Mouse (Mus musculus): ENCODE results near the gene Gsg1l2. TPM values are rescaled to one million over a fixed set of nuclear protein-coding genes. Genes with fewer than 3 reads are reported as not detected.

Gene Gsg1l2
- total and polyA plus RNA-seq, 2 experiments from 2014 or later = not detected

- H3K4me1 ChIP-seq (ENCODE audit: control insufficient read depth, insufficient read depth) = peaks cover 29% of the 10 kb centered on the region
- no peaks in the 10 kb centered on the region for H3K36me3 ChIP-seq (replicated peaks; ENCODE audit: control insufficient read depth, insufficient read depth, low read length)
- DNase-seq (ENCODE audit: low spot score) (no peak), ATAC-seq (ENCODE audit: insufficient read depth, low read depth) (no peak)
- no peak overlapping the region for H3K4me3 ChIP-seq (ENCODE audit: low read depth, low read length)
- no peaks in the 10 kb centered on the region for H3K27me3 ChIP-seq (ENCODE audit: control insufficient read depth, insufficient read depth, low read length)
- TF ChIP-seq EP300 (IDR thresholded peaks at IDR 0.05; ENCODE audit: low read depth) (no peak), CTCF (IDR thresholded peaks at IDR 0.05; ENCODE audit: low read depth) (no peak)
- H3K27ac ChIP-seq (ENCODE audit: low read depth) = no peak overlapping the region
- WGBS = 54% methylated on average over 8 of the region's 8 CpGs
- no peaks in the 10 kb centered on the region for H3K9me3 ChIP-seq (replicated peaks; ENCODE audit: control insufficient read depth, low read length)
- no peak overlapping the region for H3K9ac ChIP-seq (replicated peaks; ENCODE audit: low read depth, low read length)
- peak overlapping the region; percentile 68 for H3K4me2 ChIP-seq (ENCODE audit: low read depth, low read length)
Measured at GRCm38 (mm10) chr11:67801169-67801568, 26.8 kb downstream of the Gsg1l2 start.

- H3K27me3 ChIP-seq (ENCODE audit: control insufficient read depth, insufficient read depth, low read length) = no peaks in the 10 kb centered on the region
- TF ChIP-seq CTCF (IDR thresholded peaks at IDR 0.05; ENCODE audit: low read depth) (peak; percentile 31), EP300 (IDR thresholded peaks at IDR 0.05; ENCODE audit: low read depth) (no peak)
- H3K9ac ChIP-seq (replicated peaks; ENCODE audit: low read depth, low read length) = no peak overlapping the region
- ATAC-seq (ENCODE audit: insufficient read depth, low read depth) (no peak), DNase-seq (ENCODE audit: low spot score) (no peak)
- no peak overlapping the region for H3K27ac ChIP-seq (ENCODE audit: low read depth)
- H3K9me3 ChIP-seq (replicated peaks; ENCODE audit: control insufficient read depth, low read length) = no peaks in the 10 kb centered on the region
- no peak overlapping the region for H3K4me3 ChIP-seq (ENCODE audit: low read depth, low read length)
- H3K4me1 ChIP-seq (ENCODE audit: control insufficient read depth, insufficient read depth) = peaks cover 14% of the 10 kb centered on the region
- H3K36me3 ChIP-seq (replicated peaks; ENCODE audit: control insufficient read depth, insufficient read depth, low read length) = 0 out of 2 replicates have a peak, but pooled peaks cover 2% of the 10 kb centered on the region
- H3K4me2 ChIP-seq (ENCODE audit: low read depth, low read length) = no peak overlapping the region
- 97% methylated on average over 1 of the region's 1 CpGs for WGBS
Measured at GRCm38 (mm10) chr11:67805538-67805937, 31.1 kb downstream of the Gsg1l2 start.

GRCm38 (mm10) chr11:67806832-67807597 is 32.6 kb downstream of the Gsg1l2 start:
- no peaks in the 10 kb centered on the region for H3K27me3 ChIP-seq (ENCODE audit: control insufficient read depth, insufficient read depth, low read length)
- peaks cover 16% of the 10 kb centered on the region for H3K36me3 ChIP-seq (replicated peaks; ENCODE audit: control insufficient read depth, insufficient read depth, low read length)
- TF ChIP-seq CTCF (IDR thresholded peaks at IDR 0.05; ENCODE audit: low read depth) (no peak), EP300 (IDR thresholded peaks at IDR 0.05; ENCODE audit: low read depth) (no peak)
- no peak overlapping the region for H3K27ac ChIP-seq (ENCODE audit: low read depth)
- H3K4me2 ChIP-seq (ENCODE audit: low read depth, low read length) = no peak overlapping the region
- no peak overlapping the region for H3K9ac ChIP-seq (replicated peaks; ENCODE audit: low read depth, low read length)
- WGBS = 74% methylated on average over 11 of the region's 11 CpGs
- DNase-seq (ENCODE audit: low spot score) = no peak
- H3K9me3 ChIP-seq (replicated peaks; ENCODE audit: control insufficient read depth, low read length) = no peaks in the 10 kb centered on the region
- H3K4me3 ChIP-seq (ENCODE audit: low read depth, low read length) = no peak overlapping the region
- no peak for ATAC-seq (ENCODE audit: insufficient read depth, low read depth)
- peaks cover 6% of the 10 kb centered on the region; the same call in 1 of the 2 replicates for H3K4me1 ChIP-seq (ENCODE audit: control insufficient read depth, insufficient read depth)

- TF ChIP-seq CTCF (IDR thresholded peaks at IDR 0.05; ENCODE audit: low read depth) = peak; percentile 64
- no peak for TF ChIP-seq EP300 (IDR thresholded peaks at IDR 0.05; ENCODE audit: low read depth)
- Histone ChIP-seq H3K4me1 (ENCODE audit: control insufficient read depth, insufficient read depth) (peaks cover 6% of the 10 kb centered on the region; the same call in 1 of the 2 replicates), H3K27ac (ENCODE audit: low read depth) (no peak overlapping the region), H3K36me3 (replicated peaks; ENCODE audit: control insufficient read depth, insufficient read depth, low read length) (peaks cover 26% of the 10 kb centered on the region), H3K4me2 (ENCODE audit: low read depth, low read length) (no peak overlapping the region), H3K27me3 (ENCODE audit: control insufficient read depth, insufficient read depth, low read length) (no peaks in the 10 kb centered on the region), H3K9me3 (replicated peaks; ENCODE audit: control insufficient read depth, low read length) (no peaks in the 10 kb centered on the region), H3K9ac (replicated peaks; ENCODE audit: low read depth, low read length) (no peak overlapping the region), H3K4me3 (ENCODE audit: low read depth, low read length) (no peak overlapping the region)
- WGBS = 54% methylated on average over 5 of the region's 5 CpGs
- DNase-seq (ENCODE audit: low spot score) = no peak
- no peak for ATAC-seq (ENCODE audit: insufficient read depth, low read depth)
Measured at GRCm38 (mm10) chr11:67808051-67808450, 33.6 kb downstream of the Gsg1l2 start.

GRCm38 (mm10) chr11:67811535-67811934 is 37.1 kb downstream of the Gsg1l2 start:
- peaks cover 6% of the 10 kb centered on the region; the same call in 1 of the 2 replicates for H3K4me1 ChIP-seq (ENCODE audit: control insufficient read depth, insufficient read depth)
- no peak overlapping the region for H3K4me2 ChIP-seq (ENCODE audit: low read depth, low read length)
- no peaks in the 10 kb centered on the region for H3K9me3 ChIP-seq (replicated peaks; ENCODE audit: control insufficient read depth, low read length)
- DNase-seq (ENCODE audit: low spot score) = no peak
- ATAC-seq (ENCODE audit: insufficient read depth, low read depth) = no peak
- H3K27ac ChIP-seq (ENCODE audit: low read depth) = no peak overlapping the region
- TF ChIP-seq CTCF (IDR thresholded peaks at IDR 0.05; ENCODE audit: low read depth) (peak; percentile 44), EP300 (IDR thresholded peaks at IDR 0.05; ENCODE audit: low read depth) (no peak)
- H3K9ac ChIP-seq (replicated peaks; ENCODE audit: low read depth, low read length) = no peak overlapping the region
- H3K4me3 ChIP-seq (ENCODE audit: low read depth, low read length) = no peak overlapping the region
- no peaks in the 10 kb centered on the region for H3K27me3 ChIP-seq (ENCODE audit: control insufficient read depth, insufficient read depth, low read length)
- 63% methylated on average over 6 of the region's 6 CpGs for WGBS
- peaks cover 45% of the 10 kb centered on the region for H3K36me3 ChIP-seq (replicated peaks; ENCODE audit: control insufficient read depth, insufficient read depth, low read length)

Measured in heart, postnatal 0 days (tissue).